Mouse (Mus musculus): ENCODE data around the gene Prps2.
"Not testable (repeated sequence)": the region's sequence is repeated elsewhere in the genome, so short reads cannot be mapped to it uniquely, and the experiment has no call there.

Gene Prps2

DNA sequence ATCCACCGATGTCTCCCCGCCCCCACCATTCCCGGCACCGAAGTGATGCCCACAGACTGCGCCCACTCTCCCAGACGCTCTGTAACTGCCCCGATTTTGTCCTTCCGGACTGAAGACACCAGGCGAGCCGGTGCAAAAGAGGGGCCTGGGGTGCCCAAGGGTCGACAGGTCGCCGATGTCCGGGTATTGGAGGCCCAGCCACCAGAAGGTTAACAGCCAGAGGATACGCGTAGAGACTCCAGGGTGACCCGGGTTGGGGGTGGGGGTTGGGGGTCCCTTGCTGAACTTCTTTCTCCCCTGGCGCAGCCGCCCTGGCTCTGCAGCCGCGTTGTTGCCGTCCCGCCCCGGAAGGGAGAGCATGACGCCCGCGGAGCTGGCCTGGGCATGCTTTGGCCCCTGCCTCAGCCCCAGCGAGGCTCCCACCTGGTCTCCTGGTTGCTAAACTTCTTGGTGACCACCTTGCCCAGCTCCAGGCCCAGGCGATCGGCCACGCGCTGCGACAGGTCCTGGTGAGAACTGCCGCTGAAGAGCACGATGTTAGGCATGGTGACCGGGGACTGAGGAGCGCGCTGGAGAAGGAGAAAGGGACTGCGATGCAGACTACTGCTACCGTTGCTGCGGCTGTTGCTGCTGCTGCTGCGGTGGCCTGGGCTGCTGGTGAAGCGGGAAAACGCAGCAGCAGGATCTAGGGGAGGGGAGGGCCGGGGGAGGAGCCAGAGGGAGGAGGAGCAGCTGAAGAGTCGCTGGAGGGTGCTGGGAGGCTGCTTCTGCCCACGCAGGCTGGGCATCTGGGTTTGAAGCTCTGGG lies at the start of gene Prps2:
TSS of gene Prps2 (minus strand) at position 703 of the 807 bp plus-strand sequence.
- in situ Hi-C loops (cut with MboI; ENCODE audit: low pct_unique_long_range_greater_than_20kb in 1 of 2, low sequenced_read_pairs in 2 of 2, unreplicated experiment in 1 of 2): no loop called here

DNA sequence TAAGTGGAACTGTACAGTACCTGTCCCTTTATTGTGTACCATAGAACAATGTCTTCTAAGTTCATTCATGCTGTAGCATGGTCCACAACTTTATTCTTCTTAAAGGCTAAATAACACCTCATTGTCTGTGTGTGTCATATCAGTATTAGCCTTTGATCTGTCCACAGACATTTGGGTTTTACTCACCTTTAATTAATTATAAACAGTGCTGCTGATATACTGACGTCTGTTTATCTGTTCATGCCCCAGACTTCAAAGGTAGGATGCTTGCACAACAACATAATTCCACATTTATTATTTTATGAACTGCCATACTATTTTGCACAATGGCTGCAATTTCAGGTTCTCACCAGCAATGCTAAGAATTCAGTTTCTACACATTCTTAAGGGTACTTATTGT lies 35.1 kb upstream of the Prps2 start:
- in situ Hi-C loops (cut with MboI; ENCODE audit: low pct_unique_long_range_greater_than_20kb in 1 of 2, low sequenced_read_pairs in 2 of 2, unreplicated experiment in 1 of 2): no loop called here

DNA sequence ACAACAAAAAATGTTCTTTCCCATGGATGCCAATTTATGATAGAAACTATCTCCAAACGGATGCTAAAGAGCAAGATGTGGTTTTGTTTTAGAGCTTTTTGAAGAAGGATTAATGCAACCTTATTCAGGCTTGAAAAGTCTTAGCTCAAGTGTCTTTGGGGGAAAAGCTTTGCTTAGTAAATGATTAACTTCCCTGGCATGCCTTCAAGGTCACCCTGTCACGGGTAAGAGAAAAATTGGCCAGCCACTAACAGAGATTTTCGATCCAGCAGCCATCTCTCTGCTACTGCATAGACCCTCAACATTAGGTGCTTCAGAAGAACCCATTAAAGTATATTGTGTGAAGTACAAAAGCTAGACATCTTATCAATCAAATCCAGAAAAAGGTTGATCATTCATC lies 12.4 kb upstream of the Prps2 start:
- in situ Hi-C loops (cut with MboI; ENCODE audit: low pct_unique_long_range_greater_than_20kb in 1 of 2, low sequenced_read_pairs in 2 of 2, unreplicated experiment in 1 of 2): no loop called here

DNA sequence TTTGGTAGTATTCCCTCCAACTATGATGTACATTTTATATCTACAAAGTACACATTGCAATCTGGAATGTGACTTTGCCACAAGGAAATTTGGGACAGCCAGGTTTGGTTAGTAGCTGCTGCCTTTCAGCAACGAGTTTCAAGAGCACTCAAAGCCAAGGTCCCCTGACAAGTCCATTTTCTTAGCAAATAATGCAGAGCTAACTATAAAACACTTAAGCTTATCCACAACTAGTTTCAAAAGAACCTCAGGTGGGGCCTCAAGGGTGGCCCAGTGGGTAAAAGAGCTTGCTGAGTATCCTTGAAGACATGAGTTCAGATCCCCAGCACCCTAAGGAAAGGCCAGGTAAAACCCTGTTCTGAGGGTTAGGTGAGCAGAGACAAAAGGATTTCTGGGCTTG lies 4.1 kb upstream of the Prps2 start:
- in situ Hi-C loops (cut with MboI; ENCODE audit: low pct_unique_long_range_greater_than_20kb in 1 of 2, low sequenced_read_pairs in 2 of 2, unreplicated experiment in 1 of 2): no loop called here

DNA sequence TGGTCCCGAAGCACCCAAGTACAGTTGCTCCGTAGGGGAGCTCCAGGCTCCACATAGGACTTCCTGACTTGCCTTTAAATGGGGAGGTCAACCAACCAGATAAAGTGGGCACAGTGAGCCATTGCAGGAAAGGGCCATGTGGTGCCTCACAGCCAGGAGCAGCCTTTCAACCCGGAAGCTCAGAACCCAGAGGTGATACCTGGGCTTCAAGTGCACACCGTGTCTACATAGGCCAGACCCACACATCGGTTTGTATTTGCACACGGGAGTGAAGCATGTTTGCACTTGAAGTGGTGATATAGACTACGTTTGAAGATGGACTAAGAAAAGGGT lies 271 bp upstream of the Prps2 start:
- in situ Hi-C loops (cut with MboI; ENCODE audit: low pct_unique_long_range_greater_than_20kb in 1 of 2, low sequenced_read_pairs in 2 of 2, unreplicated experiment in 1 of 2): no loop called here

DNA sequence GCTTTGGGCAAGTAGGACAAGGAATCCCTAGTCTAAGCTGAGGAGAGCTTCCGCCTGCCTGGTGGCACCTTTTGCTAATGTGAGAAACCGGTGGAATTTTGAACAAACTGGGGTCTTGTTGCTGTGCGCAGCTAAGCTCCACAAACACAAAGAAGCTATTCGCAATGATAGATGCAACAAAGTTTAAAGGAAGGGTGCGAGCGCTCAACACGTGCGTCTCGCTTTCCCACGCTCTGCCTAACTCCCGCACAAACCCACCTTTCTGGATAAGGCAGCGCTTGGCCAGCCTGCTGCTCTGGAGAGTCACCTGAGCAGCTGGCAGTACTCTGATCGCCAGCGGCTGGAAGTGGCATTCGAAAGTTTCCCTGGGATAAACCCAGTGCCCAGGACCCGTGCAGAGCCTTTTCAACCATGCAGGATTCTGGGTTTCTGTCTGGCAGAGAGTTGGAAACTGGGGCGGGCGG lies 934 bp downstream of the Prps2 start:
- in situ Hi-C loops (cut with MboI; ENCODE audit: low pct_unique_long_range_greater_than_20kb in 1 of 2, low sequenced_read_pairs in 2 of 2, unreplicated experiment in 1 of 2): no loop called here

DNA sequence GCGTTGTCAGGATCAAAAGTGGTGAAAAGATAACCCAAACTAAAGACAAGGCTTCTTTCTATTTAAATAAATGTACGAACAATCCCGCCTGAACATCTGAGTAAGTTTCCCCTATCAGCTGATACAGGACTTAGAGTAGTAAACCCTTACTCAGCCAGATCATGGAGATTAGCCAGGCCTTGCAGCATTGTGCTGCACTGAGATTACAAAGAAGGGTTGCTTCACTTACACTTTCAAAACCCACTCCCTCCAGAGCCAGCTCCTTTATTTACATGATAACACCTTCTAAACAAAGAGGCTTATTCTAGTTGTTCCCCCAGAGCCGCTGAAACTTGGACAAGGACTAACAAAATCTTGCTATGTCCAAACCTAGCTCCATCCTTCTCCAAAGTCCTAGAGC lies 2.5 kb downstream of the Prps2 start:
- in situ Hi-C loops (cut with MboI; ENCODE audit: low pct_unique_long_range_greater_than_20kb in 1 of 2, low sequenced_read_pairs in 2 of 2, unreplicated experiment in 1 of 2): no loop called here

DNA sequence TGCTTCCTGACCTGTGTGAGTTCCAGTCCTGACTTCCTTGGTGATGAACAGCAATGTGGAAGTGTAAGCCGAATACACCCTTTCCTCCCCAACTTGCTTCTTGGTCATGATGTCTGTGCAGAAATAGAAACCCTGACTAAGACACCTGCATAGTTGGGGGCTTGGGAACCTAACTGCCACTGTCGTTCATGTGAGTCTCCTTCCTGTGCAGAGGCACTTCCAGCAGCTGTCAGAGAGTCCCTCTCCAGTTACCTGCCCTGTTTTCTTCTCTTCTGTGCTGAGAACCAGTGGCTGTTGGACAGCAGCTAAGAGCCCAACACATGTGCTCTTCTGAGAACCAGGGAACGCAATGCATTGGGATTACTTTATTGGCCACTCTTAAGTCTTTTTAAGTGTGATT lies 21.3 kb downstream of the Prps2 start:
- in situ Hi-C loops (cut with MboI; ENCODE audit: low pct_unique_long_range_greater_than_20kb in 1 of 2, low sequenced_read_pairs in 2 of 2, unreplicated experiment in 1 of 2): not testable (repeated sequence)

DNA sequence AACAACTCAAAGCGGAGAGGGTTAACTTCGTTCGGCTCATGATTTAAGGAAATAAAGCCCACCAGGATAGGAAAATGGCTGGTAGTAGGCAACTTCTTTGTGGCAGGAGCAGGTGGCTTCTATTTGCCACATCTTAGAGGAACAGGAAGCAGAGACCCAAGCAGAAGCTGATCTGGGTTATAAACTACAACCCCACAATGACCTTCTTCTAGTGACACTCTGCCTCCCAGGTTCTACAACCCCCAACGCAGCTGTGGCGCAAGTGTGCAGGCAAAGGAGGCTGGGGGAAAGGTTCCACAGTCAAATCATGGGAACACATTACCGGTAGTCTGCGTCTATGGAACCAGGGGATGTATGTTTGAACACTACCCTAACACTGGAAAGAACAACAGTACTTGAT lies 22.8 kb downstream of the Prps2 start:
- in situ Hi-C loops (cut with MboI; ENCODE audit: low pct_unique_long_range_greater_than_20kb in 1 of 2, low sequenced_read_pairs in 2 of 2, unreplicated experiment in 1 of 2): no loop called here

DNA sequence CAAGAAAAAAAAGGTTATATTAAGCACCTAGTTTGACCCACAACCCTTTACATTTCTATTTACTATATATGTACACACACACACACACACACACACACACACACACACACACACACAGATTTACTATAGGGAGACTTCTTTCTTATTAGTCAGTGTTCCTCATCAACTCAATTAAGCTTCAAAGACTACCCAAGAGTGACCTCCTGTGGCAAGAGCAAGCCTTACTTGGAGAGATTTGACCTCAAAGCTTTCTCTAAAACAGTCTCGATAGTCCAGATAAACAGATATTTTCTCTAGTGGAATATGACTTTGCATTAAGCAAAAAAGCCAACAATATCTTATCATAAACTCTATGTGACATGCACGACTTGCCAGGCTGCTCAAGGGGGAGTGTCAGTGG lies 25.1 kb downstream of the Prps2 start:
- in situ Hi-C loops (cut with MboI; ENCODE audit: low pct_unique_long_range_greater_than_20kb in 1 of 2, low sequenced_read_pairs in 2 of 2, unreplicated experiment in 1 of 2): no loop called here

DNA sequence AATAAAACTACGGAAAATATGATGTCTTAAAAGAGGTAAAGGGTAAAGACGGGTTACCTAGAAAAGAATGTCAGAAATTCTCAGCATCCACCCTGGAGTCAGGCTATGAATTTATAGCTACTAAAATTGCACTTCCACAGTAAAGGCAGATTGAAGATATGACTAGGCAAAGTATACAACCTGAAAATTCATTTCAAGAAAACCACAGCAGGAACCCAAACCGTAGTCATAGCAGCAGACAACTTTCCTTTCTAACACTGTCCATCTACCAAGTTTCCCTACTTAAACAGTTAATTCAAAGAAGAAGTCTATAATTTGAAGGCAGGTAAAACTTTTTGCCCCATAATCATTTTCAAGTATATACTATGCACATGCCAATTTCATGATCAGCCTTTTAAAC lies 26.6 kb downstream of the Prps2 start:
- in situ Hi-C loops (cut with MboI; ENCODE audit: low pct_unique_long_range_greater_than_20kb in 1 of 2, low sequenced_read_pairs in 2 of 2, unreplicated experiment in 1 of 2): no loop called here

DNA sequence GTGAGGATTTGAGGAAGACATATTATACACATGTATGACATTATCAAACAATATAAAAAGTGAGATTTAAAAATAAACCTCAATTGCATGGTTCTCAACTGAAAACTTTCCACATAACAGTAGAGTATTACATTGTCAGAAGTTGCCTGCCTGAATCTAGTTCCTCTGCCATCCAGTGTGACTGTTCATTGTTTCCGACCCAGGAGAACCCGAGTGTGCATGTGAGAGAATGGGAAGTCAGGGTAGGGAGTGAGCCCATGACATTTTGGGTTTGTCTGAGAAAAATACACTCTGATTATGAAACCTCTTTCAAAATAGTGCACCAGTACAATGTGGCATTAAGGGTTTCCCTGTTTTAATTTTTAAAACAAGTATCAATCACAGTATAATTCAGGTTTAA lies 28.9 kb downstream of the Prps2 start:
- in situ Hi-C loops (cut with MboI; ENCODE audit: low pct_unique_long_range_greater_than_20kb in 1 of 2, low sequenced_read_pairs in 2 of 2, unreplicated experiment in 1 of 2): no loop called here

DNA sequence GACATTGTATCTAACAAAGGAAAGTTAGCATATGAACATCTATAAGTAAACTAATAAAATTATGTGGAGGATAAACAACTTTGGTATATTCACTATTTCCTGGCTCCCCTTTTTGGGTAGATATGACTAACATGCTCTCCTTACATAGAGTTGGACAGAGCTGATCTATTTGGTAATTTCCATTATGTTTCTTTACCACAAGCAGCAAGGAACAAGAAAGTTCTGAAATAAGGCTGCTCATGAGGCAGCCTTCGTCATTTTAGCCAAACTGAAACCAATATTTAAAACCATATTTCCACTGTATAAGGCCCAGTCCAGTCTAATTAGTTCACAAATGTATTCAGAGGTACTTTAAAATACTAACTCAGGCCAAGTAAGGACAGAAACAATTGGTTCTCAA lies 36.1 kb downstream of the Prps2 start:
- in situ Hi-C loops (cut with MboI; ENCODE audit: low pct_unique_long_range_greater_than_20kb in 1 of 2, low sequenced_read_pairs in 2 of 2, unreplicated experiment in 1 of 2): no loop called here

DNA sequence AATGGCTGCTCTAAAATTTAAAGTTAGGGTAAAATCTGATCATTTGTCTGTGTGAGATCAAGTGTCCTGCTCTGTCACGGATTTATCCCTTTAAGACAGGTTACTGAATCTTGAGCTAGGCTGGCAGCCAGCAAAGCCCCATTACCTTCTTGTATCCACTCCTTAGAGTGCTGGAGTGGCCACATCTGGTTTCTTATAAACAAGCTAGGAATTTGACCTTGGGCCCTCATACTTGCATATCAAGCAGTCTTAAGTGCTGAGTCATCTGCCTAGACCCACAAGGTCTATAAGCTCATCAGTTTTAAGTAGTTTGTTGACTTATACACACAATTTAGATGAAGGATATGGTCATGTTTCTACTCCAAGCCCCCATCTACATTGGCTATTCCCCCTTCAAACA lies 38.2 kb downstream of the Prps2 start:
- in situ Hi-C loops (cut with MboI; ENCODE audit: low pct_unique_long_range_greater_than_20kb in 1 of 2, low sequenced_read_pairs in 2 of 2, unreplicated experiment in 1 of 2): no loop called here

DNA sequence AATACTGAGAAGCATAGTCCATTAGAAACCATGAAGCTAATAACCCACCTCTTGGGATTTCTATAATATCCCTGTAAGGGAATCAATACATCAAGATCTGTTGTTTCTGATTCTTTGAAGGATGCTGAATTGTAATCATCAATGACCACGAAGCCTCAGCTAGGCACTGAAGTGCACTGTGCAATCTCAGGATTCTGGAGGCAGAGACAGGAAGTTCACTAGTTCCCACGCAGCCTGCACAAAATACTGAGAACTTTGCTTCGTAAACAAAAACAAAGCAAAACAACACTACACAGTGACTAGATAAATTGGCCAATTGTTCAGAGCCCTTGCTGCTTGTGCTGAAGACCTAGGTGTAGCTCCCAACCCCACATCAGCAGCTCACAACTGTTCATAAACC lies 40.7 kb downstream of the Prps2 start:
- in situ Hi-C loops (cut with MboI; ENCODE audit: low pct_unique_long_range_greater_than_20kb in 1 of 2, low sequenced_read_pairs in 2 of 2, unreplicated experiment in 1 of 2): no loop called here

DNA sequence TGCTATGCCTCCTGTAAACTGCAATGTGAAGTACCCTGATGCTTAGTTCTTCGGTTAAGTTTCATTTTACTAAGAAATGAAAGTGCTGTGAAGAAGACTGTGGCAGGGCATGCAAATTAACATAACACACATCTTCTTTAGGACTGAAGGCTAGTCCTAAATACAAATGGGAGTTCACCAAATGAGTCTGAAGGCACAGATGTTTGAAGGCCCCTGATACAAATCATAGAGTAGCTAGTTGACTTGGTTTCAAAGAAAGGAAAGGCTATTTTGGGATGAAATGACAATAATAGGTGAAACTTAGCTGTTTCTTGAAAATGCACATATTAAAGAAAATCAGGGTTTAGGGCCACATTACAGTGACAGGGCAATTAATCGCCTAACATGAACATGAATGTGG lies 42.4 kb downstream of the Prps2 start:
- in situ Hi-C loops (cut with MboI; ENCODE audit: low pct_unique_long_range_greater_than_20kb in 1 of 2, low sequenced_read_pairs in 2 of 2, unreplicated experiment in 1 of 2): no loop called here

DNA sequence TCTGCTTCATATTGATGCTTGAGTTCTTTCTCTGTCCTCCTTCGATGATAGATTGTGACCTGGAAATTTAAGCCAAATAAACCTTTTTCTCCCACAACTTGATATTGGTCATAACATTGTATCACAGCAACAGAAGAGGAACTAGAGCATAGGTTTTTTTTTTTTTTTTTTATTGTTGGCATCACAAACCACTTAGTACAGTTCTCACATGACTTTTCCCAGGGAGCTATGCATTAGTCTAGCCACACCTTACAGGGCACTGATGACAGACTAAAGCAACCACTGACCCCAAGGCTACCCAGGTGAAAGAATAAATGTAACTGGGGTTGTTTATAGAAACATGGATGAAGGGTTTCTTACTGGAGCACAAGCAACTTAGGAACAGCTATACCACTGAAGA lies 44.6 kb downstream of the Prps2 start:
- in situ Hi-C loops (cut with MboI; ENCODE audit: low pct_unique_long_range_greater_than_20kb in 1 of 2, low sequenced_read_pairs in 2 of 2, unreplicated experiment in 1 of 2): no loop called here

DNA sequence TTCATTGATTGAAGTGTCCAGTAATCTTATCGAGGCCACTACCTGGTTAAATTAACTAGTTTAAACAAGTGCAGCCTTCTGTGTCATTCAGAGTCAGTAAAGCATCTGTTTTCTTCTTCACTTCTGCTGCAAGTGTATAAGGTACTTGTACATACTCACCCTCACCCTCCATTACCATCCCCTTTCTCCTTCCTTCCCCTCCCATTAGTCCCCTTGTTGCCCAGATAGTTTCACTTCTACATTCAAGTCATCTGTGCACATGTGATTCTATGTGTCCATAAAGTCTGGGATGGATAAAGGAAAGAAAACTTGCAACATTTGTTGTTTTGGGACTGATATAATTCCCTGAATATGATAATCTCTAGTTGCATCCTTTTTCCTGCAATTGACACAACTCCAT lies 48.0 kb downstream of the Prps2 start:
- in situ Hi-C loops (cut with MboI; ENCODE audit: low pct_unique_long_range_greater_than_20kb in 1 of 2, low sequenced_read_pairs in 2 of 2, unreplicated experiment in 1 of 2): no loop called here

DNA sequence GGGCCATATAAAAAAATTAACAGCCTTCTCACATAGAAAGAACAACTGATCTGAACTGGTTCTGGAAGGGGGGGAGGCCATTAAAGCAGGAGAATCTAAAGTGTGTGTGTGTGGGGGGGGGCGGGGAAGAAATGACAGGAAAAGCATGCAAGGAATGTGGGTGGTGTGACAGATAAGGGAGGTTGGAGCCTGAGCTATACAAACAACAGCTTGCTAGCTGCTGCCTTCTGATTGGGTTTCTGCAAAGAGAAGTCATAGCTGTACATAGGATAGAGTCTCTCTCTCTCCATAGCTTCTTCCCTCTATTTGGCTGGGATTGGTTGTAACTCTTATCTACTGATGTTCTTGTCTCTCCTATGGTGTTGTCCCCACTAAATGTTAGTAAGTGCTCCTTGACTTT lies 49.9 kb downstream of the Prps2 start:
- in situ Hi-C loops (cut with MboI; ENCODE audit: low pct_unique_long_range_greater_than_20kb in 1 of 2, low sequenced_read_pairs in 2 of 2, unreplicated experiment in 1 of 2): no loop called here

DNA sequence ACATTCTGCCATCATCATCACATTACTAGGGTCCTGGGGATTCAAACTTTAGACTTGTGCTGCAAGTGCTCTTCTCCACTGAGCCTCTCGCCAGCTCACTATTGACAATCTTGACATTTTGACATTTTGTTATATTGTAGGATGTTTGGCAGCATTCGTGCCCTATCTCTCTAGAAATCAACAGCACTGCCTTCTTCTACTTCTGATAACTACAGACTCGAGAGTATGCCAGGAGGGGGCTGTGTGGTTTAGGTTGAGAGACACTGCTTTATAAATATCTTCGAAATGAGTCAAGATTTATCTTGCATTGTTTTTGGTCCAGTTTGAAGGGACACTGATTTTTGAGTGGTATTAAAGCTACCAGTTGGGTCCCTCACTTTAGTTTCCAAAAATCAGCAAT lies 51.6 kb downstream of the Prps2 start:
- in situ Hi-C loops (cut with MboI; ENCODE audit: low pct_unique_long_range_greater_than_20kb in 1 of 2, low sequenced_read_pairs in 2 of 2, unreplicated experiment in 1 of 2): no loop called here

DNA sequence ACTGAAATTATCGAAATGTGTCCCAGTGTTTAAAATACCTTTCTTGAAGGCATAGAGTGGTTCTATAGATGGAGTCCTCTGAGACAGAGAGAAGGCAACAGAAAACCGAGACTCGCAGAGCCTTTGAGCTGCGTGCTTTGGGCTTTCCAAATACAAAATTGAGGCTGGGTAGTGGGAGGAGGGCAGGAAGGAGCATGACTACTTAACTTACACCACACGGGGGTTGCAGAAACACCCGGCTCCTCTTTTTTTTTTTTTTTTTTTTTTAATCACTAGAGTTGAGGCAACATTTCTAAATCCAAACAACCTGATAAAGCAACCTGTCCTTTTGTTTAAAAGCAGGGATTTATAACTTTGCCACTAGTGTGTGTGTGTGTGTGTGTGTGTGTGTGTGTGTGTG lies 52.1 kb downstream of the Prps2 start, which contains the start of gene Tlr7:
TSS of gene Tlr7 (minus strand) at position 160 of the 400 bp plus-strand sequence.
- in situ Hi-C loops (cut with MboI; ENCODE audit: low pct_unique_long_range_greater_than_20kb in 1 of 2, low sequenced_read_pairs in 2 of 2, unreplicated experiment in 1 of 2): no loop called here

Measured in mouse embryonic stem cell (cell line).